Mouse (Mus musculus) CD8-positive naive resting alpha-beta T cell, adult 2 months (primary cell): Measurements from ENCODE around the gene Parva.
A peak's percentile ranks its signal among the peaks of the same experiment; 100 is the strongest.

Source experiments
- DNase-seq, 2 experiments: peaks; one replicate each; pipeline ENCODE4 v3.0.0; 2022; ENCODE audit warnings: low read depth in 2 of 2, low spot score in 2 of 2

The Parva gene

DNA sequence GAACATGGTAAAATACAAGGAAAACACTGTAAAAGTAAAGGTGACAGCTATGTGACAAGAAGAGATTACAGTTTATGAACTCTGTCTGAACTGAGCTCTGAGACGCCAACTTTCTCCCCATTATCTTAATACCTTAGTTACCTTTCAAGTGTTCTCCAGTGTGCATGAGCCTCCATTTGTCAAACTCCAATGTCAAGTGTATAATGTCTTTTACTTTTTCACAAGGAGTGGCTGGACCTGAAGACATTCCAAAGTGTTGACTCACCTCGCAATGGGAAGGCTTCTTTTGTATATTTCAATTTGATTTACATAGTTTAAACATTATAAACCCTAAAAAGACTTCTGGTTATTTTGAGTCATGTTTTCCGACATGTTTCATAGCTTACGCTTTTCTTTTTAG lies 3.9 kb upstream of the Parva start:
- DNase-seq, result no peak

GRCm38 (mm10) chr7:112426811-112427210 lies 494 bp upstream of the Parva start:
- no peak for DNase-seq

DNA sequence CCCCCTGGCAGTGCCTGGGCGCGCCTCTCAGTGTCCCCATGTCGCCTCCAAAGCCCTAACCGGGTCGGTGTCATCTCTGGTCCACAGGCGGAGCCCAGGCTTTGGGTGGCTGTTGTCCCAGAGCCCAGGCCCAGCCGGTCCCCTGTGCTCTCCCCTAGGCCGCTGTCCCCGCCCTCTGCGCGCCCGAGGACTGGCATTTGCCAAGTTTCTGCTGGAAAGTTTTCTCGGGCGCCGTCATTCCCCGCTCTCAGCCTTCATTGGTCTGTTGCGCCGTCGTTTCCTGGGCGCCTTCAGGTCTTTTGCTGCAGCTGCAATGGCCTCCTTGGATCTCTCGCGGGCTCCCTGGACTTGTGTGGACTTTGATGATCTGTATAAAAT lies 842 bp downstream of the Parva start:
- DNase-seq, result no peak

GRCm38 (mm10) chr7:112439846-112440245 lies 12.5 kb downstream of the Parva start:
- no peak for DNase-seq

DNA sequence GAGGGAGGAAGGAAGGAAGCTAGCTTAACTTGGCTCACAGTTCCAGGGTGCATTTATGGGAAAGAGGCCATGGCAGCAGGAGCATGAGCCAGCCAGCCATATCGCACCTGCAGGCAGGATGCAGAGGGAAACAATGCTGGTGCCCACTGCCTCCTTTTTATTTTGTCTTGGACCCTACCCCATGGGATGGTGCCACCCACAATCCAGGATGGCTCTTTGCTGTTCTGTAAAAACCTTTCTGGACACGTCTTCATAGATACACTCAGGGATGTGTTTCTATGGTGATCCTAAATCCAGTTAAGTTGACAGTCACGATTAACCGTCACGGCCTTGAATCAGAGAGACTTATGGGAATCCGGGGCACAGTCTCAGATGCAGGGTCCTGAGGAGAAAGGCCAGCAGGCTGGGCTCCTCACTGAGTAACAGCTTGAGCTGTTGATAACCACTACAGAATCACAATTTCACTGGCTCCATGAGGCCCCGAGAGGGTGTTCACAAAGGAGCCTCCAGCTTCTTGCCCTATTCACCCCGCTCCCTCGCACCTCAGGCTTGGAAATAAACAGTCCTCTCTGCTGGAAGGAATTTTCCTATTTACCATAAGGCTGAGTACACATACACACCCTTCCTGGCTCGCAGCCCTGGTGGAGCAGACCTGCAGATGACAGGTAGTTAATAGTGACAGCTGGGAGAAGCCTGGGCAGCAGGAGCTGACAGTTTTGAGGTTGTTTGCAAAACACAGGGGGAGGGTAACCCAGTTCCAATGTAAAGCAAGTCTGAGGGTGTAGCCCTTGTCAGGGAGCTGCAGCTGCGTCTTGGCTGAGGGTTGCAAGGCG lies 17.1 kb downstream of the Parva start:
- no peak for DNase-seq

- DNase-seq, result no peak
Observed at GRCm38 (mm10) chr7:112444985-112445367, 17.7 kb downstream of the Parva start.

DNA sequence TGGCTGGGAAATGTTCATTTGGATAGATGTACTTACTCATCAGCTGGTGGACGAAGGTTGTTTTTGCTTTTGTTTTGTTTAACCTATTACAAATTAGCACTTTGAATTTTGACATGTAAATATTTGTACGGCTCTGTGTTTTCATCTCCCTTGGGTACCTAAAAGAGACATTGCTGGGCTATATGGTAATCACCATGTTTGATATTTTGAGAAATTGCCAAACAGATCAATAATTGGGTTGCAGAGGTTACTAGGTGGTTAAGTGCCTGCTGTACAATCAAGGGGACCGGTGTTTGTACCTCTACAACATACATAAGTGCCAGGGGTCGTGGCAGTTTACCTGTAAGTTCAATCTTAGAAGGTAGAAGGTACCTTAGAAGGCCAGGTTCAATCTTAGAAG lies 19.2 kb downstream of the Parva start:
- no peak for DNase-seq

GRCm38 (mm10) chr7:112449954-112450700 lies 22.8 kb downstream of the Parva start:
- no peak for DNase-seq

DNA sequence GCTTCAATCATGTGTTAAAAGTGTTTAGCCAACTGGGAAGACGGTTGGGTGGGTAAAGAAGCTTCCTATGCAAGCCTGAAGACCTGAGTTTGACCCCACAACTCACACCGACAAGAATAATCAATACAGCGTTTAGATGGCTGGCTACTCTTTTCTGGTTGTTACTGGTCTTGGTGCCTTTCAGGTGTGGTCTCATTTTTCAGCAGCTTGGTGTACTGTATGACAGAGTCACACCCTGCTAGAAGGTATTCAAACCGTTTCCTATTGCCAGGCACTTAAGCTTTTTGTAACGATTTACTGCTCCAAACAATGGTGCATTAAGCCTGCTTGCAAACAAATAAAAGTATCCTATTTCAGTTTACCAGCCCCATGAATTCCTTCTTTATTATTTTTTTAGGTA lies 25.2 kb downstream of the Parva start:
- no peak for DNase-seq

- no peak for DNase-seq
Observed at GRCm38 (mm10) chr7:112453805-112454214, 26.5 kb downstream of the Parva start.

GRCm38 (mm10) chr7:112454380-112454779 lies 27.1 kb downstream of the Parva start:
- no peak for DNase-seq

DNA sequence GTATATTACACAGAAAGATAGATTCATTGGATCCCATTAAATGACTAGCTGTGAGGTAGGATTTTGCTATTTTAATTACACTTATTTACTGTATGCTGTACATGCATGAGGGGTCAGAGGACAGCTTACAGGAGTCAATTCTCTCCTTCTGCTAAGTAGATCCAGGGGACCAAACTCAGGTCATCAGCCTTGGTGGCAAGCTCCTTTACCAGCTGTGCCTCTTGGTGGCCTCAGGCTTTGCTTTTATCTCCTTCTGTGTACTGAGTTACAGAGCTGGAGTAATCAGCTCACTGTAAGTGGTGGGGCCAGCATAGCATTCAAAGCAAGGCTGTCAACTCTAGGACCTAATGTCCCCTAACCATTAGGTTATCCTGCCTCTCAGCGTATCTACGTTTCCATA lies 27.6 kb downstream of the Parva start:
- DNase-seq, result no peak

DNA sequence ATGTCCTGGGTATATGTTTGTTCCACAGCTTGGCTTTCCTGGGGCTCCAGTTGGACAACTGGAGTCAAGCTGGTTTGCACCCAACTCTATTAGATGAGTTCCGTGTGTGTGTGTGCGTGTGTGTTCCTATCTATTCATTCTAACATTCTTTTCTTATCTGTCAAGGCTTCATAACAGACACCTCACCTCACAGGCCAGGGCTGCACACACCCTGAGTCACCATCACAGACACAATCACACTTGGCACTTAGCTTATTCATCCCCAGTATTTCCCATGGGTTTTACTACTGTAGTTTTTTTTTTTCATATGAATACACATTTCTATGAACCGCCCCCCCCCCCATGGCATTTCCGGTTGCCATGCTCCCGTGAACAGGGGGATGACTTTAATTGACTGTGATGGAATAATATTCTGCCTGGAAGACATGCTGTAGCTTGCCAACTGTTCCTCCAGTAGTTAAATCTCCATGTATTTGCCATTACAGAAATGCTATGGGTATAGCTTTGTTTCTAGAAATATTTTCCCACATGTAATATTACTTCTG lies 28.3 kb downstream of the Parva start:
- no peak for DNase-seq

GRCm38 (mm10) chr7:112457373-112457772 lies 30.1 kb downstream of the Parva start:
- DNase-seq, result no peak

DNA sequence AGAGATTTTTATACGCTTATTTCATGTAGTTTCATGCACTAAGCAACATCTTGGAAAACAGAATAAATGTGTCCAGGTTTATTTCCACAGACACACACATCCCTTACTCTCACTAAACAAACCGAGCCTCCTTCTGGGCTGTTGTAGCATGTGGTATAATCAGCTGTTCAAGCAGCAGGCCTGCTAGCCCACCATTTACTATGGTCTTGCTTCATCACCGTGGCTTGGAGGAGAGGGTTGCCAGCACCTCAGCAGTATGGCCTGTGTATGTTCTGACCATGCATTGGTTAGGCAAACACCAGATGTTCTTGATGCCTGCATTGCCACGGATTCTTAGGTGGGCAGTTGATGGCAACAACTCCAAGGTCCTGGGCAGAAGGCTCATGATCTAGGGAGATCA lies 30.6 kb downstream of the Parva start:
- no peak for DNase-seq

DNA sequence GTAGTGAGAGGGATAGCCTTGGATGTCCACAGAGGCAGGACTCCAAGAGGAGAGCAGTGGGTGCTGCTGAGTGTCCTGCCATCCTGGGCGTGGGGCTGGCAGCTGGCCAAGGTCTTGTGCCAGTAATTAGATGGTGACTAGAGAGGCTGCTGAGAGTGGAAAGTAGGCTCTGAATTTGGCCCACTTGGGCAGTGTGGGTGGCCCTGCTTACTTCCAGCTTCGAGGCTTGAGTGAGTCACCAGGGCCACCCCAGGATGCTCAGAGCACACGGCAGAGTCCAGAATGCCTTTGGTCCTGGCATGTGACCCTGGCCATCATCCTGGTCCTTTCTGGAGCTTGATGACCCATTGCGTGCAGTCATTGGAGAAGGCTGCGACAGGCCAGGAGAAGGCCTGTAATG lies 31.1 kb downstream of the Parva start:
- no peak for DNase-seq

DNA sequence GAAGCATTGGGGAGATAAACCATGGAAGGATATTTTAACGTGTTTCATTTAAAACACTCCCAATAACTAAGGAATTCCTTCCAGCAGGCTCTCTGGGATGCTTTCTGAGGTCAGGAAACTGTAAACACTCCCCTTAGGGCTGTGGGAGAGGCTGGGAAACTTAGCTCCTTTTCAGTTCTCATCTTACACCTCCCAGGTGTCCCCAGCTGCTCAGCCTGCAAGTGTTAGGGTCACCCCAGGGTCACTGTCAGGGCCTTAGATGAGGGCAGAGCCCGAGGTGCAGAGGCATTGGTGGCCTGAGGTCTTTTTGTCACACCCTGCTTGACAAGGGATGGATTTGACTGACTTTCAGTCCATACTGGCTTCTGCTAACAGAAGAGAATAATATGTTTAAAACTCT lies 35.8 kb downstream of the Parva start:
- no peak for DNase-seq

GRCm38 (mm10) chr7:112465920-112466319 lies 38.6 kb downstream of the Parva start:
- no peak for DNase-seq

GRCm38 (mm10) chr7:112466786-112467185 lies 39.5 kb downstream of the Parva start:
- no peak for DNase-seq

DNA sequence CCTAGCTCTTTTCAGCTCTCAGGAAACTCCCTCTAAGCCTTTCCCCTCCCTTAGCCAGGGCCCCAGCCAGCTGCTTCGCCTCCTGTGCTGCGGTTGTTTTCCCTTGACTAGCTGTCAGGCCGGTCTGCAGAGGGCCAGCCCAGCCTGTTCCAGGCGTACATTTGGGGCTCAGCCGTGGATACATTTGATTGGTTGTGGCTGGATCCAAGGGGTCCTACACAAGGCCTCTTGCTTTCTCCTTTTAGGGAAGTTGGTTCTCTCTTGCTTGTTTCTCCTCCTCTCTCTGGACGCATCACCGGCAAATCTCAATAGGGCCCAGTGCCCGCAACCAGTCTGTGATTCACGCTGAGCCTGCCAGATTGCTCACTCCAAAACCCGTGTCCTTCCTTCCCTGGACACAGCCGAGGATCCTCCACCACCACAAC lies 40.4 kb downstream of the Parva start:
- no peak for DNase-seq

- DNase-seq, result peak in 1 of 2 experiments; percentile 3
Observed at GRCm38 (mm10) chr7:112469817-112470216, 42.5 kb downstream of the Parva start.

DNA sequence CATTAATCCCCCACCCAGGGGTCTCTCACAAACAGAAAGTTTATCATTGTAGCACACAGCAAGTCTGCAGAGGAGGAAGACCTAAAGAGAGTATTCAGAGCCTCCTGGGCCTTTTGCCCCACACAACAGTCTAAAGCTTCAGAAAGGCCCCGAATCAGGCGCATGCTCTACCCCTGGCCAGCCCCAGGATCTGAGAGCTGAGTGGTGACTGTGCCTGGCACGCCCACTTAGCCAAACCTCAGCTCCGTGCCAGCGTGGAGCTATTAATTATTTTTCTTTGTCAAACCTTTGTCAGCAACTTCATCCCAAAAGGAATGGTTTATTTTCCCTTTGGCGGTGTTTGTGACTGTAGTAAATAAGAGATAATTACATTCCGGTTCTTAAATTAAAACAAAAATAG lies 44.0 kb downstream of the Parva start:
- no peak for DNase-seq
